Mouse (Mus musculus) layer of hippocampus, adult 18-20 months (tissue): ENCODE data around the gene Tle3. TPM values are rescaled to one million over a fixed set of nuclear protein-coding genes. Genes with fewer than 3 reads are reported as not detected.
A peak's percentile ranks its signal among the peaks of the same experiment; 100 is the strongest.

ENCODE experiments used
- DNase-seq, 2 experiments: peaks; one replicate each; pipeline ENCODE4 v3.0.0; 2022; ENCODE audit warnings: low spot score in 2 of 2
- total RNA-seq, 2 experiments: library from RNA; stranded (reverse); gene quantifications; 2 replicates each; pipeline ENCODE4 v1.2.3; 2021

Tle3 gene
- total RNA-seq, 2 experiments from 2014 or later: 58.1 to 59.7 TPM

- DNase-seq: peak in 1 of 2 experiments; percentile 24
Measured at GRCm38 (mm10) chr9:61375802-61376561, 3.8 kb downstream of the Tle3 start.

- no peak for DNase-seq
Measured at GRCm38 (mm10) chr9:61376650-61377049, 4.5 kb downstream of the Tle3 start.

GRCm38 (mm10) chr9:61377706-61378479 is 5.7 kb downstream of the Tle3 start:
- no peak for DNase-seq

- peak in 1 of 2 experiments; percentile 39 for DNase-seq
Measured at GRCm38 (mm10) chr9:61378516-61378915, 6.3 kb downstream of the Tle3 start.

GRCm38 (mm10) chr9:61379016-61379634 is 7.0 kb downstream of the Tle3 start:
- no peak for DNase-seq

- no peak for DNase-seq
Measured at GRCm38 (mm10) chr9:61380258-61381062, 8.3 kb downstream of the Tle3 start.

- no peak for DNase-seq
Measured at GRCm38 (mm10) chr9:61381063-61381408, 8.9 kb downstream of the Tle3 start.

- no peak for DNase-seq
Measured at GRCm38 (mm10) chr9:61381445-61381844, 9.3 kb downstream of the Tle3 start.

GRCm38 (mm10) chr9:61382595-61383186 is 10.5 kb downstream of the Tle3 start:
- DNase-seq: no peak

GRCm38 (mm10) chr9:61384101-61384500 is 11.9 kb downstream of the Tle3 start:
- no peak for DNase-seq

GRCm38 (mm10) chr9:61384646-61385443 is 12.7 kb downstream of the Tle3 start:
- no peak for DNase-seq

- no peak for DNase-seq
Measured at GRCm38 (mm10) chr9:61385753-61386152, 13.6 kb downstream of the Tle3 start.

GRCm38 (mm10) chr9:61386314-61386713 is 14.1 kb downstream of the Tle3 start:
- DNase-seq: no peak

GRCm38 (mm10) chr9:61387797-61388196 is 15.6 kb downstream of the Tle3 start:
- no peak for DNase-seq

GRCm38 (mm10) chr9:61388214-61388613 is 16.0 kb downstream of the Tle3 start:
- DNase-seq: no peak

- no peak for DNase-seq
Measured at GRCm38 (mm10) chr9:61388689-61389403, 16.7 kb downstream of the Tle3 start.

GRCm38 (mm10) chr9:61389404-61389701 is 17.2 kb downstream of the Tle3 start:
- no peak for DNase-seq

GRCm38 (mm10) chr9:61391570-61392337 is 19.6 kb downstream of the Tle3 start:
- no peak for DNase-seq

- no peak for DNase-seq
Measured at GRCm38 (mm10) chr9:61392338-61392620, 20.1 kb downstream of the Tle3 start.
